Mouse (Mus musculus) CH12.LX (cell line): ENCODE data around the gene Adam8. TPM values are rescaled to one million over a fixed set of nuclear protein-coding genes. Genes with fewer than 3 reads are reported as not detected.
A peak's percentile ranks its signal among the peaks of the same experiment; 100 is the strongest.

Source experiments
- DNase-seq: peaks from one replicate; pipeline ENCODE4 v3.0.0-alpha.2; 2013; ENCODE audit errors: extremely low read depth
- H3K27ac ChIP-seq: 2 replicates; pipeline ENCODE4 v1.5.1; 2012; ENCODE audit warnings: low read depth, mild to moderate bottlenecking, control low read depth, moderate library complexity; ENCODE audit not compliant: insufficient read depth
- H3K27me3 ChIP-seq: replicated peaks from 2 replicates; pipeline ENCODE3; 2012; ENCODE audit warnings: inconsistent platforms
- H3K36me3 ChIP-seq, 2 experiments: replicated peaks in 1 of 2; 2 replicates each; pipeline versions ENCODE3 to v1.6.1; 2012; ENCODE audit warnings: inconsistent platforms in 1 of 2, low read length in 1 of 2, mild to moderate bottlenecking in 1 of 2, mixed read lengths in 1 of 2, moderate library complexity in 1 of 2; ENCODE audit not compliant: control insufficient read depth in 1 of 2, insufficient read depth in 1 of 2
- H3K4me1 ChIP-seq, 2 experiments: 2 replicates each; pipeline ENCODE4 v1.6.1; 2012; ENCODE audit warnings: inconsistent platforms in 1 of 2, moderate library complexity in 1 of 2; ENCODE audit not compliant: insufficient read depth in 2 of 2, control insufficient read depth in 1 of 2
- H3K4me2 ChIP-seq: 2 replicates; pipeline ENCODE4 v1.6.1; 2012; ENCODE audit warnings: low read depth, mild to moderate bottlenecking, control low read depth; ENCODE audit not compliant: poor library complexity, insufficient read depth, severe bottlenecking
- H3K4me3 ChIP-seq, 3 experiments: fragments of 150-350 bp in 1 of 3; sonication (generic) in 1 of 3; replicated peaks in 1 of 3; 2 replicates each; pipeline versions ENCODE3 to v1.5.1; 2011 to 2012; ENCODE audit warnings: low read depth in 2 of 3, low read length in 2 of 3, mild to moderate bottlenecking in 2 of 3, moderate library complexity in 2 of 3, control low read depth in 1 of 3, improper control_type of control experiment in 1 of 3, inconsistent platforms in 1 of 3, mixed read lengths in 1 of 3; ENCODE audit not compliant: poor library complexity in 1 of 3
- H3K79me2 ChIP-seq: replicated peaks from 2 replicates; pipeline ENCODE4 v1.6.1; 2012; ENCODE audit warnings: mild to moderate bottlenecking, moderate library complexity; ENCODE audit not compliant: control insufficient read depth, poor library complexity, insufficient read depth, severe bottlenecking; ENCODE audit errors: extremely low read depth
- H3K9ac ChIP-seq: 2 replicates; pipeline ENCODE4 v1.6.1; 2012; ENCODE audit warnings: low read depth, mild to moderate bottlenecking, control low read depth, moderate library complexity; ENCODE audit not compliant: insufficient read depth
- H3K9me3 ChIP-seq: replicated peaks from 2 replicates; pipeline ENCODE3; 2012; ENCODE audit warnings: low read length, inconsistent platforms, mixed read lengths
- CHD1 ChIP-seq: IDR thresholded peaks from 2 replicates; pipeline ENCODE4 v1.6.1; 2012; ENCODE audit warnings: low read depth, low read length, improper control_type of control experiment, inconsistent platforms
- CTCF ChIP-seq, 2 experiments: IDR thresholded peaks in 1 of 2; conservative IDR thresholded peaks in 1 of 2; 2 replicates each; pipeline ENCODE4 v1.5.1; 2011 to 2012; ENCODE audit warnings: low read depth in 2 of 2, low read length in 2 of 2, improper control_type of control experiment in 1 of 2, inconsistent platforms in 1 of 2, mild to moderate bottlenecking in 1 of 2, moderate library complexity in 1 of 2
- EP300 ChIP-seq: IDR thresholded peaks from 2 replicates; pipeline ENCODE4 v1.6.1; 2011; ENCODE audit warnings: low read length, improper control_type of control experiment
- ETS1 ChIP-seq: conservative IDR thresholded peaks from 2 replicates; pipeline ENCODE4 v1.6.1; 2012; ENCODE audit warnings: low read depth, mild to moderate bottlenecking, inconsistent platforms, low read length, improper control_type of control experiment, moderate library complexity
- HCFC1 ChIP-seq: IDR thresholded peaks from 2 replicates; pipeline ENCODE4 v1.6.1; 2012; ENCODE audit warnings: low read depth, mild to moderate bottlenecking, inconsistent platforms, low read length, improper control_type of control experiment
- IRF4 ChIP-seq: IDR thresholded peaks from 2 replicates; pipeline ENCODE4 v1.6.1; 2014; ENCODE audit warnings: low read depth, mild to moderate bottlenecking, inconsistent platforms, low read length, improper control_type of control experiment
- JUND ChIP-seq: conservative IDR thresholded peaks from 2 replicates; pipeline ENCODE4 v1.6.1; 2011; ENCODE audit warnings: low read depth, low read length, improper control_type of control experiment
- KAT2A ChIP-seq: IDR thresholded peaks from 2 replicates; pipeline ENCODE4 v1.6.1; 2012; ENCODE audit warnings: low read length, improper control_type of control experiment, inconsistent platforms; ENCODE audit not compliant: insufficient replicate concordance
- MAX ChIP-seq: IDR thresholded peaks from 2 replicates; pipeline ENCODE4 v1.6.1; 2011; ENCODE audit warnings: low read length, improper control_type of control experiment
- MAZ ChIP-seq: IDR thresholded peaks from 2 replicates; pipeline ENCODE4 v1.6.1; 2012; ENCODE audit warnings: low read depth, mild to moderate bottlenecking, inconsistent platforms, low read length, improper control_type of control experiment, moderate library complexity
- MEF2A ChIP-seq: IDR thresholded peaks from 2 replicates; pipeline ENCODE4 v1.6.1; 2014; ENCODE audit warnings: low read depth, mild to moderate bottlenecking, inconsistent platforms, low read length, improper control_type of control experiment, borderline replicate concordance
- MXI1 ChIP-seq: IDR thresholded peaks from 2 replicates; pipeline ENCODE4 v1.6.1; 2011; ENCODE audit warnings: mild to moderate bottlenecking, low read depth, low read length, improper control_type of control experiment
- NELFE ChIP-seq: IDR thresholded peaks from 2 replicates; pipeline ENCODE4 v1.6.1; 2011; ENCODE audit warnings: low read depth, low read length, improper control_type of control experiment
- NRF1 ChIP-seq: IDR thresholded peaks from 2 replicates; pipeline ENCODE4 v1.6.1; 2014; ENCODE audit warnings: low read depth, mild to moderate bottlenecking, inconsistent platforms, low read length, improper control_type of control experiment, moderate library complexity
- POLR2A ChIP-seq: IDR thresholded peaks from 2 replicates; pipeline ENCODE4 v1.6.1; 2011; ENCODE audit warnings: low read depth, mild to moderate bottlenecking, improper control_type of control experiment, low read length
- RAD21 ChIP-seq: IDR thresholded peaks from 2 replicates; pipeline ENCODE4 v1.6.1; 2011; ENCODE audit warnings: low read depth, mild to moderate bottlenecking, low read length, improper control_type of control experiment, moderate library complexity
- SIN3A ChIP-seq: IDR thresholded peaks from 2 replicates; pipeline ENCODE4 v1.6.1; 2012; ENCODE audit warnings: low read length, improper control_type of control experiment, inconsistent platforms
- SMC3 ChIP-seq: IDR thresholded peaks from 2 replicates; pipeline ENCODE4 v1.6.1; 2011; ENCODE audit warnings: low read depth, low read length, improper control_type of control experiment
- TCF12 ChIP-seq: IDR thresholded peaks from 2 replicates; pipeline ENCODE4 v1.6.1; 2014; ENCODE audit warnings: low read depth, mild to moderate bottlenecking, inconsistent platforms, low read length, improper control_type of control experiment
- USF1 ChIP-seq: IDR thresholded peaks from 2 replicates; pipeline ENCODE4 v1.6.1; 2014; ENCODE audit warnings: low read depth, mild to moderate bottlenecking, inconsistent platforms, low read length, improper control_type of control experiment
- ZC3H11A ChIP-seq: IDR thresholded peaks from 2 replicates; pipeline ENCODE4 v1.6.1; 2012; ENCODE audit warnings: low read depth, mild to moderate bottlenecking, inconsistent platforms, low read length, improper control_type of control experiment
- dilution Hi-C: fragments of 300-500 bp; cut with MboI; formaldehyde crosslinking; loops from 2 replicates; pipeline ENCODE4 v1.14.3; 2020; ENCODE audit warnings: low sequenced_read_pairs; ENCODE audit not compliant: extremely low pct_unique_long_range_greater_than_20kb, extremely low pct_ligation_motif_present
- in situ Hi-C: fragments of 300-500 bp; cut with MboI; formaldehyde crosslinking; loops from 3 replicates; pipeline ENCODE4 v1.14.3; 2019; ENCODE audit warnings: low sequenced_read_pairs, low pct_ligation_motif_present, low pct_unique_long_range_greater_than_20kb, mixed read lengths
- polyA plus RNA-seq: library from polyadenylated mRNA; unstranded; fragments of >175 nt; gene quantifications from 2 replicates; pipeline ENCODE4 v1.2.1, GENCODE M21; 2012; ENCODE audit warnings: low read depth; ENCODE audit not compliant: insufficient read length
- total RNA-seq, 2 experiments: library from RNA; depleted of rRNA; stranded (reverse); fragments of 300-350 nt in 1 of 2; fragments of >200 nt in 1 of 2; gene quantifications; 2 replicates each; pipeline ENCODE4 v1.2.3; 2012 to 2014

The Adam8 gene
- total and polyA plus RNA-seq, 3 experiments = 46.3 to 63.7 (median 46.5) TPM

DNA sequence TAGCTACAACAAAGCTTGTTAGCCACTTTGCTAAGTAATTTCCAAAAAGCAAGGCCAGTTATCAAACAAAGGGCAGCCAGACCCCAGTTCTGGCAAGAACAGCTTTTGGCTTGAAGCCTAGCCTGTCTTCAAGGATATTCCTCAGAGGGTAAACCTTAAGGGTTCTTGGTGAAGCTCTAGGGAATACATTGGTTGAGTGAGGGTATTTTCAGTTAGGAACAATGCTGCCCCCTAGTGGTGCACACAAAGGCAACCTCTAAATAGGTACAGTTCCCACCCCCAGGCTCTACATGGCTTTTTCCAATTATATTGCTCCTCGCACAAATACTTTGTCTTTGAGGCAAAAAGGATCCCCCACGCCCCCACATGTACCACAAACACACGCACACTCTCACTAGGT, 2.3 kb upstream of the Adam8 start:
- Histone ChIP-seq H3K9me3 (no peaks in the 10 kb centered on the region), H3K4me1 (peaks cover 25 to 49% of the 10 kb centered on the region in 2 experiments), H3K27ac (peak overlapping the region; percentile 71; the same call in 1 of the 2 replicates), H3K9ac (no peak overlapping the region), H3K27me3 (no peaks in the 10 kb centered on the region), H3K4me3 (no peak overlapping the region), H3K79me2 (peaks cover 23% of the 10 kb centered on the region), H3K4me2 (no peak overlapping the region; the same call in 1 of the 2 replicates), H3K36me3 (peaks cover 45 to 60% of the 10 kb centered on the region in 2 experiments)
- peak; percentile 90 for DNase-seq
- in situ Hi-C loops = loop anchor here (5.0 to 10.0 kb wide), 2 partner anchors 82 to 140 kb away; partner anchors contain the start of gene Mtg1
- dilution Hi-C loops = no loop called here
- peak; percentile 87 for TF ChIP-seq RAD21
- peak; percentile 38; the same call in 1 of the 2 replicates for TF ChIP-seq JUND
- TF ChIP-seq MEF2A = 0 out of 2 replicates have a peak, but pooled peaks have one; percentile 61
- TF ChIP-seq SMC3 = peak; percentile 95
- no peak for TF ChIP-seq EP300
- peak; percentile 14; the same call in 1 of the 2 replicates for TF ChIP-seq MAX
- TF ChIP-seq CTCF (conservative IDR thresholded peaks at IDR 0.05 in 1 of 2, IDR thresholded peaks at IDR 0.05 in 1 of 2; ENCODE audit: low read depth in 2 of 2, low read length in 2 of 2) = peak; percentile 80 to 93
- TF ChIP-seq NELFE = 0 out of 2 replicates have a peak, but pooled peaks have one; percentile 17
- no peak for TF ChIP-seq MAZ
- TF ChIP-seq IRF4 = peak; percentile 42; the same call in 1 of the 2 replicates
- peak; percentile 32; the same call in 1 of the 2 replicates for TF ChIP-seq ZC3H11A

DNA sequence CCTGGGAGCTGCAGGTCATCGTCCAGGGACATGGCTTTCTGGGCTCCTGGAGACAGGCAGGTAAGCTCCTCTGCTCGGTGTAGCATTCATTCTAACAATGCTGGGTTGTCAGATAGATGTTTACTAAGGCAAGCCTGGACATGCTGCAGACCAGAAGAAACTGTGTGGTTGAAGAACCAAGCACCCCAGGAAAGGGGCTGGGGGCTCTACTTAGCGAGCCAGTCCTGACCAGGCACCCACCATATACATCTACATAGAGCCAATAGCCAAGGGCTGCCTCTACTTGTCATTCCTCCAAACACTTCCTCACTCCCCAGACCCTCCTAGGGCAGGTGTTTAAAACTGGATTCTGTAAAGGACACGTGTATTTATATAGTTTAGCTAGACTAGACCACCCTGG, 1.8 kb upstream of the Adam8 start:
- H3K79me2 ChIP-seq = peaks cover 26% of the 10 kb centered on the region
- peaks cover 25 to 53% of the 10 kb centered on the region in 2 experiments for H3K4me1 ChIP-seq
- in situ Hi-C loops (loop anchor here (5.0 to 10.0 kb wide), 2 partner anchors 82 to 141 kb away; partner anchors contain the start of gene Mtg1), dilution Hi-C loops (no loop called here)
- TF ChIP-seq TCF12 (0 out of 2 replicates have a peak, but pooled peaks have one; percentile 21), SMC3 (no peak), MXI1 (peak; percentile 24; the same call in 1 of the 2 replicates), CHD1 (peak; percentile 88; the same call in 1 of the 2 replicates), SIN3A (peak; percentile 38; the same call in 1 of the 2 replicates), ETS1 (0 out of 2 replicates have a peak, but pooled peaks have one; percentile 4), POLR2A (no peak), KAT2A (no peak), JUND (no peak), HCFC1 (no peak), MEF2A (no peak), USF1 (no peak), EP300 (0 out of 2 replicates have a peak, but pooled peaks have one; percentile 16), NRF1 (no peak)
- DNase-seq = no peak
- H3K9me3 ChIP-seq = no peaks in the 10 kb centered on the region
- H3K9ac ChIP-seq = peak overlapping the region; percentile 20; the same call in 1 of the 2 replicates
- peak overlapping the region; percentile 71 for H3K27ac ChIP-seq
- no peaks in the 10 kb centered on the region for H3K27me3 ChIP-seq
- peaks cover 43 to 60% of the 10 kb centered on the region in 2 experiments for H3K36me3 ChIP-seq
- H3K4me3 ChIP-seq = no peak overlapping the region
- peak overlapping the region; percentile 17; the same call in 1 of the 2 replicates for H3K4me2 ChIP-seq
